Mouse (Mus musculus): ENCODE measurements at regions not wholly inside any gene's neighbourhood (a gene's known extent, or its start where the extent isn't known, plus 50 kb on each side); places are given as distances from the start of the nearest gene placed in this dataset.
"Not testable (repeated sequence)": the region's sequence is repeated elsewhere in the genome, so short reads cannot be mapped to it uniquely, and the experiment has no call there.

- no peak for DNase-seq (ENCODE audit: low spot score in 2 of 2)
These were observed 367.4 kb upstream of the Arhgap42 start for GRCm38 (mm10) chr9:9606322-9606721.

- DNase-seq (ENCODE audit: low spot score in 2 of 2), result no peak
These were observed 352.4 kb upstream of the Arhgap42 start for GRCm38 (mm10) chr9:9591263-9591662.

GRCm38 (mm10) chr9:9583011-9583605 lies 344.2 kb upstream of the Arhgap42 start:
- peak; percentile 83 to 95 for DNase-seq (ENCODE audit: low spot score in 2 of 2)

GRCm38 (mm10) chr9:9582301-9583010 lies 343.6 kb upstream of the Arhgap42 start:
- peak in 1 of 2 experiments; percentile 6 for DNase-seq (ENCODE audit: low spot score in 2 of 2)

- DNase-seq (ENCODE audit: low spot score in 2 of 2), result no peak
These were observed 329.2 kb upstream of the Arhgap42 start for GRCm38 (mm10) chr9:9568040-9568649.

- no peak for DNase-seq (ENCODE audit: low spot score in 2 of 2)
These were observed 325.6 kb upstream of the Arhgap42 start for GRCm38 (mm10) chr9:9564551-9564950.

- peak in 1 of 2 experiments; percentile 39 for DNase-seq (ENCODE audit: low spot score in 2 of 2)
These were observed 309.8 kb upstream of the Arhgap42 start for GRCm38 (mm10) chr9:9548657-9549056.

- no peak for DNase-seq (ENCODE audit: low spot score in 2 of 2)
These were observed 308.7 kb upstream of the Arhgap42 start for GRCm38 (mm10) chr9:9547570-9547969.

- DNase-seq (ENCODE audit: low spot score in 2 of 2), result no peak
These were observed 308.2 kb upstream of the Arhgap42 start for GRCm38 (mm10) chr9:9547121-9547520.

- no peak for DNase-seq (ENCODE audit: low spot score in 2 of 2)
These were observed 261.4 kb upstream of the Arhgap42 start for GRCm38 (mm10) chr9:9500345-9500744.

GRCm38 (mm10) chr9:9493594-9494182 lies 254.8 kb upstream of the Arhgap42 start:
- no peak for DNase-seq (ENCODE audit: low spot score in 2 of 2)

GRCm38 (mm10) chr9:9477145-9477544 lies 238.2 kb upstream of the Arhgap42 start:
- DNase-seq (ENCODE audit: low spot score in 2 of 2), result peak in 1 of 2 experiments; percentile 25

GRCm38 (mm10) chr9:9475009-9475744 lies 236.3 kb upstream of the Arhgap42 start:
- DNase-seq (ENCODE audit: low spot score in 2 of 2), result peak; percentile 13 to 51

- DNase-seq (ENCODE audit: low spot score in 2 of 2), result no peak
These were observed 205.3 kb upstream of the Arhgap42 start for GRCm38 (mm10) chr9:9444213-9444612.

GRCm38 (mm10) chr9:9420326-9420725 lies 181.4 kb upstream of the Arhgap42 start:
- no peak for DNase-seq (ENCODE audit: low spot score in 2 of 2)

- no peak for DNase-seq (ENCODE audit: low spot score in 2 of 2)
These were observed 173.7 kb upstream of the Arhgap42 start for GRCm38 (mm10) chr9:9412460-9413181.

- DNase-seq (ENCODE audit: low spot score in 2 of 2), result not testable (repeated sequence)
These were observed 155.3 kb upstream of the Arhgap42 start for GRCm38 (mm10) chr9:9394190-9394589.

- DNase-seq (ENCODE audit: low spot score in 2 of 2), result peak in 1 of 2 experiments; percentile 62
These were observed 137.8 kb upstream of the Arhgap42 start for GRCm38 (mm10) chr9:9376650-9377189.

- peak; percentile 60 to 88 for DNase-seq (ENCODE audit: low spot score in 2 of 2)
These were observed 136.5 kb upstream of the Arhgap42 start for GRCm38 (mm10) chr9:9375304-9375904.

- DNase-seq (ENCODE audit: low spot score in 2 of 2), result peak in 1 of 2 experiments; percentile 13
These were observed 133.7 kb upstream of the Arhgap42 start for GRCm38 (mm10) chr9:9372594-9372993.

All from layer of hippocampus, postnatal 14 days (tissue).